Mouse (Mus musculus) layer of hippocampus, adult 2 months (tissue): ENCODE results near the gene Tha1. TPM values are rescaled to one million over a fixed set of nuclear protein-coding genes. Genes with fewer than 3 reads are reported as not detected.
A peak's percentile ranks its signal among the peaks of the same experiment; 100 is the strongest.

Experiments
- DNase-seq, 2 experiments: peaks; one replicate each; pipeline ENCODE4 v3.0.0; 2022; ENCODE audit warnings: low spot score in 2 of 2
- H3K27ac ChIP-seq: fragments of 200-600 bp; 2 replicates; pipeline ENCODE4 v1.8.1; 2022
- H3K4me3 ChIP-seq: fragments of 200-600 bp; 2 replicates; pipeline ENCODE4 v1.8.1; 2022; ENCODE audit warnings: mild to moderate bottlenecking
- CTCF ChIP-seq: fragments of 200-600 bp; conservative IDR thresholded peaks from 2 replicates; pipeline ENCODE4 v1.8.1; 2022; ENCODE audit warnings: antibody characterized with exemption, mild to moderate bottlenecking, moderate library complexity
- total RNA-seq, 2 experiments: library from RNA; stranded (reverse); gene quantifications; 2 replicates each; pipeline ENCODE4 v1.2.3; 2021

Tha1 gene
- total RNA-seq, 2 experiments from 2014 or later: 4.7 to 5.3 TPM

GRCm38 (mm10) chr11:117877917-117878745 lies 4.8 kb upstream of the Tha1 start:
- no peak for TF ChIP-seq CTCF
- Histone ChIP-seq H3K4me3 (peak overlapping the region; percentile 28; the same call in 1 of the 2 replicates), H3K27ac (peak overlapping the region; percentile 70)
- peak in 1 of 2 experiments; percentile 50 for DNase-seq

- TF ChIP-seq CTCF: no peak
- Histone ChIP-seq H3K27ac (no peak overlapping the region), H3K4me3 (no peak overlapping the region)
- no peak for DNase-seq
Measured at GRCm38 (mm10) chr11:117875681-117876080, 2.4 kb upstream of the Tha1 start.

GRCm38 (mm10) chr11:117874419-117874818 lies 1.1 kb upstream of the Tha1 start:
- no peak overlapping the region for H3K4me3 ChIP-seq
- no peak overlapping the region for H3K27ac ChIP-seq
- DNase-seq: no peak
- peak; percentile 68 for TF ChIP-seq CTCF

DNA sequence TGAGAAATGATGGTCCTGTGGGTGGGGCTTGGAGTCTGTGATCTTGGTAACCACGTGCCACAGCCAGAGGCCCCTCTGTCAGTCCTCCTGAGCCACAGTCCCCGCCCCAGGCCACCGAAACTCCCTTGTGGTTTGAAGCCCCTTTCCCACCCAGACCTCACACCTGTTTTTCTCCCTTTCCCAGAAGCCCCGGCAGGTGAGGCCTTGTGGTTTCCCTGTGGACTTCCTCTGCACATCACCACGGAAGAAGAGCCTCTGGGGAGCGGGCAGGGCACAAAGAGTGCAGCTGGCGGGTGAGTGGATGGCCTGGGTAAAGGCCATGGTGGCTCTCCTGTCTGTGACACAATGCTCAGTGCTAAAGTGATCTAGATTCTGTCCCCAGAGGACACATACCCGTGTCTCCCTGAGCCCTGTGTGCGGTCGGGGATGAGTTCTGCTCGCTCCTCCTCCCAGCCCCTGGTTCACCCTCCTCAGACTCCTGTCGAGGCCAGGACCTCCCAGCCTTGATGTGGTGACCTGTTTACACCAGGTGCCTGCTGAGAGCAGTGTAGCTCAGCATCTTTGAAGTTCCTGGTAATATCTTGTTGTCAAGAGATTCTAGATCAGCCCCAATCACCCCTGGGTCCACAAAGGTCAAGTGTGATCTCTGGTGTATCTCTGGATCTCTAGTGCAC lies 1.2 kb downstream of the Tha1 start:
- no peak for TF ChIP-seq CTCF
- no peak for DNase-seq
- Histone ChIP-seq H3K27ac (no peak overlapping the region), H3K4me3 (no peak overlapping the region)

DNA sequence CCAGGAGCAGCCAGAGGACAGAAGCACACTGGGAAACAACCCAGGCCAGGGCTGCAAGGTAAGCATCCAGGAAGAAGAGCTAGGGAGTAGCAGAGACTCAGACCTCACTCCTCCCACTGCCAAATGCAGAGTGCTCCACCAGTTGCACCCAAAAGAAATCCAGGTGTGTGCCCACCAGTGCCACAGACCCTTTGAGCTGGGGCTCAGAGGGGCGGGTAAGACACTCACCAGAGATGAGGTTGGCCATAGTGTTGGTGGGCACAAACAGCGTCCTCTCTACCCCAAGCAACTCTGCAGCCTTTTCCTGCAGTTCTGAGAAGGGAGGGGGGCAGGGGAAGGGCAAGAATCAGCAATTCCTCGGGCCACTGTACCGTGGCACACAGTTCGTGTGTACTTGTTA lies 1.9 kb downstream of the Tha1 start:
- DNase-seq: no peak
- H3K27ac ChIP-seq: peak overlapping the region; percentile 52; the same call in 1 of the 2 replicates
- H3K4me3 ChIP-seq: no peak overlapping the region
- no peak for TF ChIP-seq CTCF

DNA sequence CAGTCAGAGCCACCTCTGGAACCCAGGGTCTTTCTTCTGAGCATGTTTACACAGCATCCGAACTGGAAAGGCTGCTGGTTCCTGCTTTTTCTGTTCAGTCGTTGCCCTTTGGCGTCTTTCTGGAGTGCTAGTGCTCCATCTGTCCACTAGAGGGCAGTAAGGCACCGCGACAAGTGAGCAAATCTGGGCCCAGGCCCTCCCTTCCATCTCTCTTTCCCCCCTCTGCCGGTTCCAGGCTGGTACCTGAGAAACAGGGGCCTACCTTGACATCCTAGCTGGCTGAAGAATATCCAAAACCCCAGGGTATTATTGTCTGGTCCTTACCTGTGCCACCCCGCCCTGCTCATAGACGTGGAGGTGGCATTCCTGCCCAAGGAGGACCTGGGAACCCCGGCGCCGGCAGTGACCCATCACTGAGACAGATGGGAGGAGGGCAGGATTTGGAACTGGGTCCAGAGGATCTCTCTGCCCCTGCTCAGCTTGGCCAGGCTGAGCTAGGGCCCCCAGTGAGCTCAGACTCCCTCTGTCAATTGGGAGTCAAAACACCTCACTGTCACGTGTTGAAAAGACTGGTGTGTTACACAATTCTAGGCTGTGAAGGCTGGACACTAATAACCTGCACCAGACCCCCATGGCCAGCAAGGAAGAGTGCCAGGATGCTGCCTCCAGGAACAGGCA lies 2.5 kb downstream of the Tha1 start:
- Histone ChIP-seq H3K4me3 (no peak overlapping the region), H3K27ac (peak overlapping the region; percentile 52; the same call in 1 of the 2 replicates)
- DNase-seq: peak; percentile 72 to 81
- peak; percentile 98 for TF ChIP-seq CTCF

GRCm38 (mm10) chr11:117865988-117866387 lies 7.3 kb downstream of the Tha1 start:
- H3K27ac ChIP-seq: no peak overlapping the region
- no peak for TF ChIP-seq CTCF
- DNase-seq: no peak
- no peak overlapping the region for H3K4me3 ChIP-seq

DNA sequence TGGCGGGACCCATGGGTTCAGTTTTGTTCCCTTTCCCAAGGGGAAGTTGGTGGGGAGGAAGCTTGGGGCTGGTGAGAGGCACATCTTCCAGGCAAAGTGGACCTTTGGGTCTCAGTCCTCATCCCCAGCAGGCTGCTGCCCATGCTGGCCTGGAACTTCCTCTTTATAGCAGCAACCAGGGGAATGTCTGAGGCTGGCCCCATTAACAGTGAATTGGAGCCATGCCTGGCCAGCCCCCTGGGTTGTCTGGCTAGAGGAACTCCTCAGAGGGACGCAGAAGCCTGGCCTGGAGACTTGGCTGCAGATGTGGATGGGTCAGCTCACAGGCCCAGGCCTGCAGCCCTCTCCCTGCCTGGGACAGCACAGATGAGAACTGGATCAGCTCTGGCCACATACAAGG lies 8.5 kb downstream of the Tha1 start:
- no peak for TF ChIP-seq CTCF
- Histone ChIP-seq H3K27ac (no peak overlapping the region), H3K4me3 (no peak overlapping the region)
- no peak for DNase-seq

DNA sequence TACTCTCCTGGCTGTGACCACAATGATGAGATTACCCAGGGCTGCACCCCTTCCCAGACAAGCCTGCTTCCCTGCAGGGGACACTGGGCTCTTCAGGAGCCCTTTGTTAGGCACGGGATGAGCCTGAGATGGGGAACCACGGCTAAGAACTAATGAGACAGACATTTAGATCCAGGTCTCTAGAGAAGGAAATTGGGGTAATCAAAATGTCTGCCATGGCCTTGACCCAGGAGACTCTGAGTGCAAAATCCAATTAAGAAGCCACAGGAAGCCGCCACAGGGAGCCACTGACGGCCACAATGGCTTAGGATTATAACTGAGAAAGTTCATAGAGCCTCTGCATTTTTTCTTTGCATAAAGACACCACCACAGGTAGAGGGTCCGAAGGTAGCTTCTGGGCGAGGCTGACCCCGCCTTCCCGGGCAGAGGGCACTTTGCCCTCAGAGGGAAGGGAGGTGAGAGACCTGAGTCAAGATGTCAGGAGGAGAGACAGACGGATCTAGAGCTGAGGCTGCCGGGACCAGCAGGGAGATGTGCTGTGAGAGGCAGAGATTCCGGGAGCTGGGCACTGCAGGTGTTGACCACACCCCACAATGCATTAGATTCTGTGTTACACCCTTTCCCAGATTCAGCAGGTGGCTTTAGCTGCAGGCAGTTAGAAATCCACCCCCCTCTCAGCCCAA lies 10.0 kb downstream of the Tha1 start:
- H3K27ac ChIP-seq: no peak overlapping the region
- DNase-seq: no peak
- no peak overlapping the region for H3K4me3 ChIP-seq
- TF ChIP-seq CTCF: no peak

GRCm38 (mm10) chr11:117860601-117861000 lies 12.7 kb downstream of the Tha1 start, which contains the start of gene Tmem235:
Gene Tmem235, plus strand, starts transcription at chr11:117860752.
- no peak for DNase-seq
- TF ChIP-seq CTCF: no peak
- Histone ChIP-seq H3K4me3 (no peak within 1 kb of the TSS), H3K27ac (no peak within 1 kb of the TSS)

- Histone ChIP-seq H3K27ac (no peak overlapping the region), H3K4me3 (no peak overlapping the region)
- TF ChIP-seq CTCF: no peak
- DNase-seq: no peak
Measured at GRCm38 (mm10) chr11:117858392-117858791, 14.9 kb downstream of the Tha1 start.

DNA sequence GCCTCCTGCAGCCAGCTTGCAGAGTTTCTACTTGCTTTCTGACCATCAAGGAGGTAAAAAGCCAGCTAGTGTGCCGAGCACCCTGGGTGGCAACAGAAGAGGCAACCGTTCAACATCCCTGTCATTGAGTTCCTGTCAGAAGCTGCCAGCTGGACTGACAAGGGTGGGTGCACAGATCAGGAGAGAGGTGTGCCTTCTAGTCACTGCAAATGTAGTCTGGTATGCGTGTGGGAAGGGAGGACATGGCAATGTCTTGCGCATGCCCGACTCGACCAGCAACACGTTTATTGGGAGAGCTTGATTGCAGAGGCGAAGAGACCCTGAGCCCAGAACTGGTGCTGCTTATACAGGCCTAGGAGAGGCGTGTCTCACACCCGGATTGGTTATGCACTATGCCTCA lies 15.8 kb downstream of the Tha1 start:
- Histone ChIP-seq H3K27ac (no peak overlapping the region), H3K4me3 (no peak overlapping the region)
- no peak for TF ChIP-seq CTCF
- no peak for DNase-seq
